Mouse (Mus musculus) adrenal gland, adult 8-10 months (tissue): ENCODE measurements around the gene Slc30a9. TPM values are rescaled to one million over a fixed set of nuclear protein-coding genes. Genes with fewer than 3 reads are reported as not detected.

Experiments
- DNase-seq: peaks from one replicate; pipeline ENCODE4 v3.0.0; 2022
- total RNA-seq, 4 experiments: library from RNA; stranded (reverse); gene quantifications; 2 replicates each; pipeline ENCODE4 v1.2.4; 2022

Slc30a9 gene
- total RNA-seq, 4 experiments from 2014 or later = 115 to 151 (median 134) TPM

- DNase-seq = no peak
These were observed 5.7 kb downstream of the Slc30a9 start for GRCm38 (mm10) chr5:67312522-67312851.

GRCm38 (mm10) chr5:67321656-67322268, 15.0 kb downstream of the Slc30a9 start:
- DNase-seq = no peak

DNA sequence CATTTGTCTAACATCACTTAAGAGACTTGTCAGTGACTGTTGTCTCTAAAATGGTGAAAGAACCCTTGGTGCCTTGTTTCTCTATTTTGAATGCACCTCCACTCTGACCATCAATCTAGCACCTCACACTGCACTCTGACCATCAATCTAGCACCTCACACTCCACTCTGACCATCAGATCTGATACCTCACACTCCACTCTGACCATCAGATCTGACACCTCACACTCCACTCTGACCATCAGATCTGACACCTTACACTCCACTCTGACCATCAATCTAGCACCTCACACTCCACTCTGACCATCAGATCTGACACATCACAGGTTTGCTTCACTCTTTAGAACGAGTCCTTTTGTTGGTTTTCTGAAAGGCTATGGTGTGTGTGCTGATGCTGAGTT, 17.3 kb downstream of the Slc30a9 start:
- DNase-seq = no peak

DNA sequence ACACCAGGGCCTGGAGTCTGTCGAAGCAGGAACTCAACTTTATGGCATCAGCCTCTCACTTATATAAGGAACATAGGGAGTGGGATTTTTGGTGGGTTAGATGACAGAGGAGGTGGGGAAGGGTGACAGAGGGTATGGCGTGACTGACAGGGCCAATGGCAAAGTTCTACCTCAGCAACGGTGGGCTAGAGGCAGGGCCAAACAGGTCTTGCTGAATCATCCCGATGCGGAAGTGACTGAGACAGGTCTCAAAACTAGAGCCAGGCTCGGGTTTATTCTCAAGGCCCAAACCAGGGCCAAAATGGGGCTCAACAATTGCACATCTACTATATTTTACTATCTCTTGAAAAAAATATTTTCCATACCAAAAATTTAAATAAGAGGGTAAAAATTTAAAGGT, 34.1 kb downstream of the Slc30a9 start:
- DNase-seq = no peak

DNA sequence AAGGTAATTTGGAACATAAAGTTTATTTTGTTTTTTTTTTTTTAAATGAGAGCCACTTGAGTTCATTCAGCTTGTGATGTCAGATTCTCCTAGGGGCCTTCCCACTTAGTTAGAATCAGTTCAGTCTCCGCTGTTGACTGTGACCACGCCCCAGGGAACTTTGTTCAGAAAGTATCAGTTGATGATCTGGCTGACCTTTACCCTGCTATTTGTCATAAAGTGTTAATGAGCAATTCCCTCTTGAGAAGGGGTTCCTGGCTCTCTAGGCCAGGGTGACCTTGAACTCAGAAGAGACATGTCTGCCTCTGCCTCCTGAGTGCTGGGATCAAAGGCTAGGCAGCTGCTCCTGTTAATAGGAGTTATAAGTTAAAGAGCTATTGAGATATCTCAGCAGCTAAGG, 40.3 kb downstream of the Slc30a9 start:
- DNase-seq = no peak

- DNase-seq = no peak
These were observed 42.2 kb downstream of the Slc30a9 start for GRCm38 (mm10) chr5:67348949-67349348.

GRCm38 (mm10) chr5:67362316-67362715, 55.6 kb downstream of the Slc30a9 start:
- DNase-seq = no peak

- no peak for DNase-seq
These were observed 56.2 kb downstream of the Slc30a9 start for GRCm38 (mm10) chr5:67362931-67363330.

- no peak for DNase-seq
These were observed 70.4 kb downstream of the Slc30a9 start for GRCm38 (mm10) chr5:67377044-67377621.

DNA sequence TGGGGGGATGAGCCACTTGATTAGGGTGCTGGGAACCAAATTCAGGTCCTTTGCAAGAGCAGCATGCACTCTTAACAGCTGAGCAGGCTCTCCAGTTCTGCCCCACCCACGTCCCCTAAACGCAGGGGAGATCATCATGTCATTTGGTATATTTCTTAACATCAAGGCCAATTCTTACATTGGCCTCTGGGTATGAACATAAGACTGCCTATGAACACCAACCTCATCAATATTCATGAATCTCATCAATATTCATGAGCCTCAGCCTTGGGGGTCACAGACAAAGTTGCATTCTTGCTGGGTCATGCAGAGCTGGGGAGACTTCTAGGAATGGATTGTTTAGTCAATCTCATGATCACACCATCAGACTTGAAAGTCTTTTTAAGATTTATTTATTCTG, 74.9 kb downstream of the Slc30a9 start:
- no peak for DNase-seq

DNA sequence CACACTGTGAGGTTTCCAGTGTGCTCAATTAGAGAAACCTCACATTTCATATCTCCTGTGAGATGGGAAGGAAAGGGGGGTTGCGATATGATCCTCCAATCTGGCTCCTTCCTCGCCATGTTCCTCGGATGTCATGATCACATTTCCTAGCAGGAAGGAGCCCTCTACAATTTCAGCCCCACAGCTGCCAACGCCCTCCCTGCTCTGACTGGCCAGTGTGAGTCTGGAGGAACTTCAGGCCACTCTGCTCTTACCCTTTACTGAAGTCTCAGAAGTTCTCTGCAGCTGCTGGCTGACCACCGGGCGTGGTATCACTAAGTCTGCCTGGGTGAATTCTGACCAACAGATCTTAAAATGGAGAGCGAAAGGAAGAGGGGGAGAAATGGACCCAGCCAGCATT, 75.8 kb downstream of the Slc30a9 start:
- no peak for DNase-seq

- peak; percentile 3 for DNase-seq
These were observed 87.2 kb downstream of the Slc30a9 start for GRCm38 (mm10) chr5:67393951-67394350.

DNA sequence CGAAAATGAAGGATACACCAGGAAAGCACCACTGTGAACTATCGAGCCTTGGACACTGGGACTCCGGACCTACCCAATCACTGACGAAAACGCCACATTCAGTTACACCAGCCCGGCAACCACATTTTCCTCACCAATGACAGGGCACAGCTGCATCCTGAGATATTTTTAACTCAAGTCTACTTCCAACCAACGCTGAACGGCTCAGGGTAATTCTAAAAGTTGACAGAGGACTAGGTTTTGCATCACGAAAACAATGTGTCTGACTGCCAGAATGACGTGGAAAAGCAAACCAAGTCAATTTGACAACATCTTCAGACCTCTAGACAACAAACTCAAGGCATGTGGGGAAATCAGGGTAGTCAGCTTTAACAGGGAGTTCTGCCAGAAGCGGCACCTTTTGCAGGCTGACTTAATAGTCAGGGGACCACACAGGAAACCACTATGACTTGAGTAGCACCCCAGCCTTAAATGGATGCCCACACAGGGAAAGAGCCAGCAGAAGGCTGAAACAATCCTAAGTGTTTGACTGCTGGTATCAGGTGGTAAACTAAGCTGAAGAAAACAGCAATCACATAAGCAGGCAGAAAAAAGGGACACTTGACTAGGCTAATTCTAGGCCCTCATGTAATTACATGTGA, 88.6 kb downstream of the Slc30a9 start:
- DNase-seq = no peak

- no peak for DNase-seq
These were observed 90.4 kb downstream of the Slc30a9 start for GRCm38 (mm10) chr5:67397186-67397585.

GRCm38 (mm10) chr5:67399876-67400607, 93.3 kb downstream of the Slc30a9 start:
- DNase-seq = no peak

- no peak for DNase-seq
These were observed 94.1 kb downstream of the Slc30a9 start for GRCm38 (mm10) chr5:67400608-67401480.

- no peak for DNase-seq
These were observed 94.9 kb downstream of the Slc30a9 start for GRCm38 (mm10) chr5:67401612-67402011.

DNA sequence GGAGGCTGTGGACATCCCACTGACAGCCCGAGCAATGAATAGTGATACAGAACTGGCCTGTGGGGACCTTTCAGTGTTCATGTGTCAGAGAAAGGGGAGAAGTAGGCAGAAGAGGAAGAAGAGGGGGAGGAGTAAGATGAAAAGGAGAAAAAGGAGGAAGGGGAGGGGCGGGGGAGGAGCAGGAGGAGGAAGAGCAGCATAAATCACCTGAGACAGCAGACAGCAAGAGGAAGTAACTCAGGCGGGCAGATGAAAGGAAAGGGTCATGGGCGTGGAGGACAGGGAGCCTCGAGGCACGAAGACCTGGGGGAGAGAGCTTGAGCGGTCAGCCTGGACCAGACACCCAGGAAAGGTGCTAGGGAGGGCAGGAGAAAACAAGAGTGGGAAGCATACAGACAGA, 97.6 kb downstream of the Slc30a9 start:
- DNase-seq = no peak

DNA sequence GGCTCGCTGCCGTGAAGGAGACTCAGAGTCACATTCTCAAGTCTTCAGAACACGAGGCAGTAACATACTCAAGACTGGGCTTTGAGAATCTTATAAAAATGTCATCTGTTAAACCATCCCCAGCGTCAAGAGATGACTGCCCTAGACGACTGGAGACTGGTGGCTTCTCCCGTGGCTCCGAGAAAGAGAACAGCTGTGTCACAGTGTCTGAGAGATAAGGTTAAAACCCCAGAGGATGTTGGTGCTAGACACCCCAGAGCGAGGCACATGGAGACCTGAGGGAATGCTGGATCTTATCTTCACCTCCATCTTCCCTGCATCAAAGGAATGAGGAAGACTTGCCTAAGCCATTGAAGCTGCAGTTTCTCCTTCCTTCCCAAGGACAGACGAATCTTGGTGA, 98.2 kb downstream of the Slc30a9 start:
- DNase-seq = no peak
